Mouse (Mus musculus) spleen, postnatal 10 days (tissue): ENCODE data around the gene Dhcr24.

ENCODE experiments used
- DNase-seq, 2 experiments: peaks; one replicate each; pipeline ENCODE4 v3.0.0; 2021 to 2022; ENCODE audit warnings: low spot score in 2 of 2

The Dhcr24 gene

GRCm38 (mm10) chr4:106606639-106607554 is 46.1 kb downstream of the Dhcr24 start:
- DNase-seq: no peak

GRCm38 (mm10) chr4:106607905-106608304 is 47.1 kb downstream of the Dhcr24 start:
- DNase-seq: no peak

- DNase-seq: no peak
Measured at GRCm38 (mm10) chr4:106613105-106613504, 52.3 kb downstream of the Dhcr24 start.

- peak in 1 of 2 experiments; percentile 42 for DNase-seq
Measured at GRCm38 (mm10) chr4:106613560-106613959, 52.7 kb downstream of the Dhcr24 start.

- peak; percentile 56 to 78 for DNase-seq
Measured at GRCm38 (mm10) chr4:106614180-106614797, 53.5 kb downstream of the Dhcr24 start.

- no peak for DNase-seq
Measured at GRCm38 (mm10) chr4:106614881-106615280, 54.0 kb downstream of the Dhcr24 start.

- no peak for DNase-seq
Measured at GRCm38 (mm10) chr4:106615637-106616036, 54.8 kb downstream of the Dhcr24 start.

GRCm38 (mm10) chr4:106617056-106617455 is 56.2 kb downstream of the Dhcr24 start, which contains the start of gene Lexm:
Gene Lexm, minus strand, starts transcription at chr4:106617241.
- no peak for DNase-seq

- no peak for DNase-seq
Measured at GRCm38 (mm10) chr4:106618898-106619297, 58.1 kb downstream of the Dhcr24 start.

GRCm38 (mm10) chr4:106621428-106621827 is 60.6 kb downstream of the Dhcr24 start:
- no peak for DNase-seq

- DNase-seq: no peak
Measured at GRCm38 (mm10) chr4:106622030-106622493, 61.2 kb downstream of the Dhcr24 start, which contains the start of gene Ttc22. Gene Ttc22, plus strand, starts transcription at chr4:106622432.

- DNase-seq: no peak
Measured at GRCm38 (mm10) chr4:106622712-106623111, 61.9 kb downstream of the Dhcr24 start.

GRCm38 (mm10) chr4:106624271-106624670 is 63.4 kb downstream of the Dhcr24 start:
- no peak for DNase-seq

GRCm38 (mm10) chr4:106627809-106628208 is 67.0 kb downstream of the Dhcr24 start:
- no peak for DNase-seq

GRCm38 (mm10) chr4:106628650-106629360 is 68.0 kb downstream of the Dhcr24 start:
- DNase-seq: no peak

- DNase-seq: no peak
Measured at GRCm38 (mm10) chr4:106629374-106629773, 68.5 kb downstream of the Dhcr24 start.

GRCm38 (mm10) chr4:106630333-106631220 is 69.7 kb downstream of the Dhcr24 start:
- peak; percentile 53 to 72 for DNase-seq

GRCm38 (mm10) chr4:106632313-106632712 is 71.5 kb downstream of the Dhcr24 start:
- DNase-seq: no peak

GRCm38 (mm10) chr4:106633281-106634085 is 72.6 kb downstream of the Dhcr24 start:
- DNase-seq: no peak

GRCm38 (mm10) chr4:106634086-106634479 is 73.2 kb downstream of the Dhcr24 start:
- no peak for DNase-seq
